Mouse (Mus musculus) hindbrain, postnatal 0 days (tissue): ENCODE measurements around the gene Fgfr2. TPM values are rescaled to one million over a fixed set of nuclear protein-coding genes. Genes with fewer than 3 reads are reported as not detected.
A peak's percentile ranks its signal among the peaks of the same experiment; 100 is the strongest.
"Not testable (repeated sequence)": the region's sequence is repeated elsewhere in the genome, so short reads cannot be mapped to it uniquely, and the experiment has no call there.

Experiments used
- ATAC-seq: fragments of 200-750 bp; cut with Nextera tagmentation; 2 replicates; pipeline ENCODE4 v1.8.0; 2017; ENCODE audit warnings: mild to moderate bottlenecking, moderate TSS enrichment, moderate library complexity
- DNase-seq: peaks from one replicate; pipeline ENCODE4 v3.0.0-alpha.2; 2015; ENCODE audit warnings: low spot score
- H3K27ac ChIP-seq: fragments of 300-500 bp; sonication (generic); 2 replicates; pipeline ENCODE4 v1.5.1; 2014; ENCODE audit warnings: mild to moderate bottlenecking
- H3K27me3 ChIP-seq: fragments of 300-500 bp; sonication (generic); 2 replicates; pipeline ENCODE4 v1.6.1; 2014; ENCODE audit warnings: low read length, mixed read lengths; ENCODE audit not compliant: insufficient read depth
- H3K36me3 ChIP-seq: fragments of 300-500 bp; sonication (generic); 2 replicates; pipeline ENCODE4 v1.6.1; 2014; ENCODE audit warnings: low read length, mixed read lengths; ENCODE audit not compliant: insufficient read depth
- H3K4me1 ChIP-seq: fragments of 300-500 bp; sonication (generic); 2 replicates; pipeline ENCODE4 v1.6.1; 2014; ENCODE audit warnings: antibody characterized with exemption, low read length, mixed read lengths; ENCODE audit not compliant: insufficient read depth
- H3K4me2 ChIP-seq: fragments of 300-500 bp; sonication (generic); 2 replicates; pipeline ENCODE4 v1.6.1; 2014; ENCODE audit warnings: low read depth, mild to moderate bottlenecking, low read length, moderate library complexity, mixed read lengths
- H3K4me3 ChIP-seq: fragments of 300-500 bp; sonication (generic); 2 replicates; pipeline ENCODE4 v1.5.1; 2014; ENCODE audit warnings: low read length
- H3K9ac ChIP-seq: fragments of 300-500 bp; sonication (generic); replicated peaks from 2 replicates; pipeline ENCODE4 v1.6.1; 2014; ENCODE audit warnings: mild to moderate bottlenecking, low read length, moderate library complexity, mixed read lengths
- H3K9me3 ChIP-seq: fragments of 300-500 bp; sonication (generic); 2 replicates; pipeline ENCODE4 v1.6.1; 2016; ENCODE audit warnings: low read length, mixed read lengths
- CTCF ChIP-seq: IDR thresholded peaks from 2 replicates; pipeline ENCODE4 v1.5.1; 2016; ENCODE audit warnings: antibody characterized with exemption, control low read depth, low read depth
- WGBS: fragments of 180-500 bp; shearing (Covaris S2); extraction: QIAGEN DNeasy Blood & Tissue Kit; methylation state at CpG from one replicate; pipeline ENCODE4 v1.1.7; 2014; 5-methylcytosine and 5-hydroxymethylcytosine counted together
- polyA plus RNA-seq: library from polyadenylated mRNA; unstranded; fragments of >200 nt; fragmentation: Nextera tagmentation; extraction: Ambion mirVana; gene quantifications from 2 replicates; pipeline ENCODE4 v1.2.1, GENCODE M21; 2015
- total RNA-seq: library from RNA; depleted of rRNA; stranded (reverse); fragments of >200 nt; gene quantifications from 2 replicates; pipeline ENCODE4 v1.2.3, GENCODE M21; 2014

Gene Fgfr2
- total and polyA plus RNA-seq, 2 experiments from 2014 or later: 17.3 to 49.0 TPM

DNA sequence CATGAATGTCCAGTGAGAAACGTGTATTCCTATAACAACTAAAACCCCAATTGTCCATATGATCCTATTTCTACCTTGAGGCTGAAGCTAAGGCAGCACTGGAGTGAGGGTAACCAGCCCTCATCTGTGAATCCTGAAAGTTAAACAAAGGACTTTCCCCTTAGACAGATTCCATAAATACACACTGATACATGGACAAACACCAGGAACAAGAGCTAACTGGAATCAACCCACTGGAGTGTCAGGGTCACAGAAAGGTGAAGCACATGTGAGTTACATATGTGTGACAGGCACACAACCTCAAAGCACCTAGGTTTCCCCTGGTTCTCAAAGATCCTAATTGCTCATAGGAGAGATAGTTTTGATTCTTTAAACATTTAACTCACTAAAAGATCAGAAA, 2703.2 kb downstream of the Fgfr2 start:
- Histone ChIP-seq H3K4me2 (no peak overlapping the region), H3K27me3 (no peaks in the 10 kb centered on the region), H3K9ac (no peak overlapping the region), H3K4me1 (no peaks in the 10 kb centered on the region), H3K27ac (no peak overlapping the region), H3K4me3 (no peak overlapping the region), H3K36me3 (no peaks in the 10 kb centered on the region), H3K9me3 (no peaks in the 10 kb centered on the region)
- ATAC-seq: no peak
- no peak for TF ChIP-seq CTCF
- no peak for DNase-seq
- 74% methylated on average over 1 of the region's 1 CpGs for WGBS

DNA sequence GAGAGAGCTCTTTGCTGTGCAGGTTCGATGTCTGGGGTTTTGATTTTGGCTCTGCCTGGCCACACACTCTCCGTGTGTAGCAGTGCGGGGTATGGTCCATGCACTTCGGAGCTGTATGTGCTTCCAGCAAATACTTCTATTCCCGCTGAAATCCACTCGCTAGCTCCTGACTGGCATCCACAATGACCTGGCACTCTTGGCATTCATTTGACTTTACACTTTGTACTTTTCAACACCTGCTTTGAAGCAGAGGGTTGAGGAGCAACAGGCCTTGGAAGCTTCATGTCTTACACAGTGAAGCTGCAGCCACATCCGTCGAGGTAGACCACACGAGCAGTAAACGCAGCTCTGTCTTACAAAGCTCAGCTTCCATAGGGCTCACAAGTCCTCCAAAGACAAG, 2715.5 kb downstream of the Fgfr2 start:
- H3K4me3 ChIP-seq: no peak overlapping the region
- H3K27me3 ChIP-seq: no peaks in the 10 kb centered on the region
- TF ChIP-seq CTCF: no peak
- no peaks in the 10 kb centered on the region for H3K9me3 ChIP-seq
- H3K27ac ChIP-seq: no peak overlapping the region
- H3K36me3 ChIP-seq: no peaks in the 10 kb centered on the region
- ATAC-seq (no peak), DNase-seq (no peak)
- H3K4me1 ChIP-seq: no peaks in the 10 kb centered on the region
- 85% methylated on average over 10 of the region's 10 CpGs for WGBS
- no peak overlapping the region for H3K9ac ChIP-seq
- H3K4me2 ChIP-seq: no peak overlapping the region

DNA sequence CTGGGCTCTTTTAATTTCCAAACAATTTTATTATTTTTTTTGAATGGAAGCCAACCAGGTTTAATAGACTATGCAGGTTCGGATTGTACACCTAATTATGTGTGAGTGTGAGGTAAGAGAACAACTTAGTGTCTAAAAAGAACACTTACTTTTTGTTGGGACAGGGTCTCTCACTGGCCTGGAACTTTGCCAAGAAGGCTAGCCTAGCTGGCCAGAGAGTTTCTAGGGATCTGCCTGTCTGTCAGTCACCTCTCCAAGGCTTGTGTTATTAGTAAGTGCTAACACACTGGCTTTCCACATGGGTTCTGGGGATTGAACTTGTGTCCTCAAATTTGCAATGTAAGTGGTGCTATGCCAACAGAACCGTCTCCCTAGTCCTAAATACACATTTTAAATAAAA, 2719.8 kb downstream of the Fgfr2 start:
- Histone ChIP-seq H3K4me3 (no peak overlapping the region), H3K9me3 (no peaks in the 10 kb centered on the region), H3K27me3 (no peaks in the 10 kb centered on the region), H3K27ac (no peak overlapping the region), H3K4me1 (no peaks in the 10 kb centered on the region), H3K9ac (no peak overlapping the region), H3K36me3 (no peaks in the 10 kb centered on the region), H3K4me2 (no peak overlapping the region)
- 71% methylated on average over 2 of the region's 2 CpGs for WGBS
- DNase-seq: peak; percentile 16
- TF ChIP-seq CTCF: no peak
- ATAC-seq: no peak

DNA sequence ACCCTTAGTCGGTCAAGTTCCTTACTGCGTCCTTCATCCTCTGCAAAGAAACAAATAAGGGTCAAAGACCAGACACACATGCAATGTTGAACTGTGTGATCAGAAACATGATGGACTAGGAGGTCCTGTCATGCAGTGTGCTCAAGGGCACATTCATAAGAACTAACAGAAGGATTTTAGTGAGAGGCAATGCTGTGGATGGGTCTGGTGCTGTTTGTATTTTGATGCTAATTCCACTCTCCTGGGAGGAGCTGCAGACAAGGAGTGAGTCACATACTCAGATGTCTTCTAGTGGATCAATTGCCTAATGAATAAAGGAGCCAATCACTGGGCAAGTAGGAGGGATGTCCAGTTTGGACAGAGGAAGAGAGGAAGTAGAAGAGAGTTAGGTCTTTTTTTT, 2728.5 kb downstream of the Fgfr2 start:
- no peak overlapping the region for H3K4me3 ChIP-seq
- no peak overlapping the region for H3K9ac ChIP-seq
- WGBS: 78% methylated on average over 2 of the region's 2 CpGs
- no peak for DNase-seq
- no peak overlapping the region for H3K27ac ChIP-seq
- no peak for ATAC-seq
- no peak overlapping the region for H3K4me2 ChIP-seq
- H3K4me1 ChIP-seq: no peaks in the 10 kb centered on the region
- H3K9me3 ChIP-seq: no peaks in the 10 kb centered on the region
- no peak for TF ChIP-seq CTCF
- 0 out of 2 replicates have a peak, but pooled peaks cover 5% of the 10 kb centered on the region for H3K36me3 ChIP-seq
- no peaks in the 10 kb centered on the region for H3K27me3 ChIP-seq

DNA sequence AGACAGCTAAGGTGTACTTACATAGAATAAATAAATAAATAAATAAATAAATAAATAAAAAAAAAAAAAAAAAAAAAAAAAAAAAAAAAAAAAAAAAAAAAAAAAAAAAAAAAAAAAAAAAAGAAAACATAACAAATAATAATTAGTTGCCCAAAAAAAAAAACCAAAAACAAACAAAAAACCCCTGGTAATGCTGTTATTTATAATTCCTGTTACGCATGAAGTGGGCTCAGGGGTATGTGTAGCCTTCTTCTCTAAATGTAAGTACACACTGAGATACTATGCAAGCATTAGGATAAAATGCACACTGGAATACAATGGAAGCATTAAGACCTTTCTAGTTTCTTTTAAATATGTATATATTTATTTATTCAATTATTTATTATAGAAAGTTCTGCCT, 2733.1 kb downstream of the Fgfr2 start:
- not testable (repeated sequence) for ATAC-seq, H3K9ac ChIP-seq, H3K4me2 ChIP-seq, H3K36me3 ChIP-seq, H3K9me3 ChIP-seq, H3K27ac ChIP-seq, H3K27me3 ChIP-seq, H3K4me3 ChIP-seq, DNase-seq, H3K4me1 ChIP-seq
- WGBS: 98% methylated on average over 1 of the region's 1 CpGs

DNA sequence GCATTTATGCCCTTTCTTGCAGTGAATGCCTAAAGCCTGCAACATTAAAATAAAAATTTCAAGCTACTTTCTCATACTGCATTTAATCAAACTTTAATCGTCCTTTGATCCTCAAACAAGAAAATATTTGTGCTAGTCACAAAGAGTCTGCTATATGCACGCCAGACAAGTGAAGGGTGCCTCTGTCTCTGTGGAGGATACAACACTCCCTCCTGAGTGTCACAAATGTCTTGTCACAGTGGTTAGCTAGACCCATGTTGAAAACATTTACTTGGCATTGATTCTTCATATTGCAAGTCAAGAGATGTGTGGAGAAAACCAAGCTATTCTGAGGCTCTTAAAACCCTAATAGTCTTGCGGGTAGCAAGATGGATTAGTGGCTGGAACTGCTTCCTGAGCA, 2736.8 kb downstream of the Fgfr2 start:
- H3K4me2 ChIP-seq: no peak overlapping the region
- ATAC-seq (no peak; the same call in 1 of the 2 replicates), DNase-seq (no peak)
- H3K27ac ChIP-seq: peak overlapping the region; percentile 29; the same call in 1 of the 2 replicates
- no peaks in the 10 kb centered on the region for H3K9me3 ChIP-seq
- H3K27me3 ChIP-seq: no peaks in the 10 kb centered on the region
- 19% methylated on average over 3 of the region's 3 CpGs for WGBS
- no peaks in the 10 kb centered on the region for H3K36me3 ChIP-seq
- no peak for TF ChIP-seq CTCF
- no peak overlapping the region for H3K4me3 ChIP-seq
- H3K9ac ChIP-seq: no peak overlapping the region
- H3K4me1 ChIP-seq: no peaks in the 10 kb centered on the region; the same call in 1 of the 2 replicates

GRCm38 (mm10) chr7:130385732-130386294, 2737.3 kb downstream of the Fgfr2 start:
- Histone ChIP-seq H3K27ac (no peak overlapping the region), H3K9me3 (no peaks in the 10 kb centered on the region), H3K27me3 (no peaks in the 10 kb centered on the region), H3K4me2 (no peak overlapping the region), H3K4me3 (no peak overlapping the region), H3K4me1 (no peaks in the 10 kb centered on the region; the same call in 1 of the 2 replicates), H3K9ac (no peak overlapping the region), H3K36me3 (no peaks in the 10 kb centered on the region)
- no peak for DNase-seq
- ATAC-seq: no peak
- 25% methylated on average over 8 of the region's 8 CpGs for whole genome bisulfite sequencing
- TF ChIP-seq CTCF: no peak
